Mouse (Mus musculus): ENCODE results near the gene Rplp1. TPM values are rescaled to one million over a fixed set of nuclear protein-coding genes. Genes with fewer than 3 reads are reported as not detected.

Gene Rplp1
- total RNA-seq (2021) = 1,000 to 10,000 TPM; 1,334 to 1,440 TPM
- long read RNA-seq, experiment 1, transcript Rplp1-201 (3 exons, 499 nt) = major isoform, 104 of 113 reads
- long read RNA-seq, experiment 1, partial matches to known transcripts = 9 of 113 reads
- long read RNA-seq, experiment 1, other reads (novel, unspliced or antisense) = 0 of 113 reads
- long read RNA-seq, experiment 2, transcript Rplp1-201 (3 exons, 499 nt) = major isoform, 90 of 100 reads
- long read RNA-seq, experiment 2, partial matches to known transcripts = 9 of 100 reads
- long read RNA-seq, experiment 2, other reads (novel, unspliced or antisense) = 1 of 100 reads

GRCm38 (mm10) chr9:61914203-61914916, at the start of gene Rplp1:
TSS of gene Rplp1 (minus strand) at chr9:61914542.
- intact Hi-C loops (cut with DNase I) = loop anchor here (2.0 kb wide), 1 partner anchor 32 kb away; the partner anchor contains the start of gene Kif23
- DNase-seq (ENCODE audit: extremely low spot score in 1 of 2, low spot score in 2 of 2) = peak; percentile 95 to 96
- H3K4me3 ChIP-seq = peak within 1 kb of the TSS; percentile 68
- H3K27ac ChIP-seq = peak within 1 kb of the TSS; percentile 96
- no peak; the same call in 1 of the 2 replicates for TF ChIP-seq CTCF (IDR thresholded peaks at IDR 0.05)

DNA sequence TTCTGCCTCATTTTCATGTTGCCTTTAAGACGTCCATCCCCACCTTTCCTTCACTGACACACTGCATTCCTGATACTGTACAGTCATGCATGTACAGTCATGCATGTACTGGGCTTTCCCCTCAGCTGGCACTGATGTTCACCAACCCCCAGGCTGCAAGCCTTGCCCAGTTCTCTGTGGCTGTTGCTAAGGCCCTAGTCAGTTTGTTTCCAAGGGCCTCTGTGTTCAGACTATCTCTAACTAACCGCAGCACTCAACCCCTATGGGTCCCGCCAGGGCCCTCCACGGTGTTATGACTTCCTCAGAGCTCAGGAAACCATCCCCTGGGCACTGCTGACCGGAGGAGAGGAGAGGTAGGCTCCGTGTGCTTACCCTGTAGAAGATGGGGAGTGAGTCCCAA, 49.0 kb upstream of the Rplp1 start:
- intact Hi-C loops (cut with DNase I) = no loop called here
- no peak for TF ChIP-seq CTCF (IDR thresholded peaks at IDR 0.05)

DNA sequence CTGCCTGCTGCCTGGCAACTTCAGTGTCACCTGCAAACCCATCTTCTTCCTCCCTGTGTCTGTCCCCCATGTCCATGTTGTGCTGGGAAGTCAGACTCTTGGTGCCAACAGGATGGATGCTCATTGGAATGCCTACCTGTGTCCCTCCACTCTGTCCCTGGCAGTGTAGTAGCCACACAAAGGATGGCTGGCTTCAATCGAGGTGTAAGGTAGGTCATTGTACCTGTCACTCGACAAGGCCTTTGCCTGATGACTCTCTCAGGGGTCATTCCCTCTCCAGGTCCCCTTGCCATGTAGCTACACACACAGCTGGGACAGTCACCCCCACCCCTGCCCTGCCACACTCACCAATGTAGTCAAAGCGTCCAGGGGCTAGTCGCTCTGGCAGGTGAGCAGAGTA, 46.8 kb upstream of the Rplp1 start:
- no peak overlapping the region for H3K4me3 ChIP-seq
- no peak for DNase-seq (ENCODE audit: extremely low spot score in 1 of 2, low spot score in 2 of 2)
- no peak for TF ChIP-seq CTCF (IDR thresholded peaks at IDR 0.05)
- H3K27ac ChIP-seq = no peak overlapping the region
- intact Hi-C loops (cut with DNase I) = no loop called here

More for the DNA sequence above, 49.0 kb upstream of the Rplp1 start:
- Histone ChIP-seq H3K4me3 (no peak overlapping the region), H3K27ac (no peak overlapping the region)
- DNase-seq (ENCODE audit: extremely low spot score in 1 of 2, low spot score in 2 of 2) = no peak

DNA sequence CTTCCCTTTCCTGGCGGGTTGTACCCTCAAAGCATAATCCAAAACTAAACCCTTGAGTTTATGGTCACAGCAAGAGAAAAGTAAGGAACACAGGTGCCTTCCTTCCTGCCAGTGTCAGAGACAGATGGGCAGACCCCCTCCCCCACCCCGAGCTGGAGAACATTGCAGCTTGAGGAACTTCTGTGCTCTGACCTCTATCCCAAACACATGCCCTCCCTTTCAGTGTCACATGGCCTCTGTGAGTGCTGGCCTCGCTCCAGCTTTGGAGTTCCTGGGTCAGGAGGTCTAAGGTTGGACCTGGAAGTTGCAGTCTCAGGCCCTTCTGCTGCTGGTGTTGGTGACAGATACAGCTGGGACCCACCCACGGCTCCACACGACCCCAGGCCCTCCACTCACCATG, 46.4 kb upstream of the Rplp1 start:
- intact Hi-C loops (cut with DNase I) = no loop called here
- no peak for DNase-seq (ENCODE audit: extremely low spot score in 1 of 2, low spot score in 2 of 2)
- no peak for TF ChIP-seq CTCF (IDR thresholded peaks at IDR 0.05)
- Histone ChIP-seq H3K4me3 (no peak overlapping the region), H3K27ac (no peak overlapping the region)

- Histone ChIP-seq H3K27ac (no peak overlapping the region), H3K4me3 (no peak overlapping the region)
- intact Hi-C loops (cut with DNase I) = no loop called here
- no peak for DNase-seq (ENCODE audit: extremely low spot score in 1 of 2, low spot score in 2 of 2)
- TF ChIP-seq CTCF (IDR thresholded peaks at IDR 0.05) = no peak
Measured at GRCm38 (mm10) chr9:61959921-61960569, 45.7 kb upstream of the Rplp1 start.

DNA sequence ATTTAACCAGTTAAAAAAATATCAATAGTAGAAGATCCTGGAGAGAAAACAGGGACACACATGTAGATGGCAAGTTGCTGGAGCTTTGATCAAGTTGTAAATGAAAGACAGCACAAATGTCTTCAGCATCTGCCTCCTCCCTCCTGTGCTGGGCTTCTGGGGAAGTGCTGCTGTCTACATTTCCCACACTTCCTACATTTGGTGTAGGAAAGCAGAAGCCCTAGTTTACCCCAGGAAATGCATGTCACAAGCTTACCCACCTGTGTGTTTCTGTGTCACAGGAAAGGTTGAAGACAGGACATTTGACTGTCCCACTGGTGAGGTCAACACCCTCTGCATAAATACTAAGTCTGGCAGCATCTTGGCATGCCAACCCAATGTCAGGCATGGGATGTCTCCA, 40.4 kb upstream of the Rplp1 start:
- TF ChIP-seq CTCF (IDR thresholded peaks at IDR 0.05) = no peak
- DNase-seq (ENCODE audit: extremely low spot score in 1 of 2, low spot score in 2 of 2) = no peak
- intact Hi-C loops (cut with DNase I) = no loop called here
- no peak overlapping the region for H3K27ac ChIP-seq
- no peak overlapping the region for H3K4me3 ChIP-seq

GRCm38 (mm10) chr9:61952241-61952640, 37.9 kb upstream of the Rplp1 start:
- no peak for DNase-seq (ENCODE audit: extremely low spot score in 1 of 2, low spot score in 2 of 2)
- H3K27ac ChIP-seq = no peak overlapping the region
- no peak for TF ChIP-seq CTCF (IDR thresholded peaks at IDR 0.05)
- no peak overlapping the region for H3K4me3 ChIP-seq
- intact Hi-C loops (cut with DNase I) = no loop called here

DNA sequence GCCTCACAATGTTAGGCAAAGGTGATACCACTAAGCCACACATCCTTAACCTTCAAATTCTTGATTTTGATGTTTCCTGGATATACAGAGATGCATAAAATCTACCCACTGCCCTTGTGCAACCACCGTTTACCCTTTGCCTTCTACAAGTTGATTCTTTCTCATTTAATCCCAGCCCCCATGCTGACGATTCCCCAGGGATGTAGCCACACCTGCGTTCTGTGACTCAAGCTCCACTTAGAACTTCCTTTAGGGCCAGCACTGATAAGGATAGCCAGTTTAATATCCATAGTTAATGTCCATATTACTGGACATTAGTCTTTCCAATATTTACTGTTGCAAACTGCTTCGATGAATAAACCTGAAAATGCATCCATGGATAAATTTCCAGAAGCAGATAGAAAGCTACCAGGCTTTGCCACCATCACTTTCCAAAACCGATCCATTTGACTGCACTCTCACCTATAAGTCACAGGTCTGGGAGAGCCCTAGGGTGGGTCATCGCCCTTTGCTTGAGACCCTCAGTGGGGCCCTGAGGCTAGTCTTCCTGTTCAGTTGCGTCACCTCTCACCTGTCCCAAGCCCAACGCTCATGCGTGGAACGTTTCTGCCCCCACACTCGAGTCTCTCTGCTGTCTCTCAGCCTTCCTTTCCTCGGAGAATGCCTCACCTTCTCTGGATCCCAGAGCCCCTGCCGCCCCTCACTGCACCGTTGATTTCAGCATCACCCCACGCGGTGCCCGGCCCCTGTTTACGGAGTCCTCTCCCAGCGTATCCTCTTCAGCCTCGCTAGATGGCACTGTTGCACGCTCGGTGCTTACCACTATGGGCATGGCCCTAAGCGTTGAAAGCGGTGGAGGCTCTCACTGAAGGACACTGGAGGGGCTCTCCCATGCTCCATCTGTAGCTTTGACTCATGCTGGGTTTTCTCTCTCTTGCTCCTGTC, 33.3 kb upstream of the Rplp1 start:
- intact Hi-C loops (cut with DNase I) = loop anchor here (1.0 to 5.0 kb wide), 4 partner anchors 33 to 297 kb away; partner anchors contain the start of genes Glce and Rplp1

GRCm38 (mm10) chr9:61946623-61947401, 32.5 kb upstream of the Rplp1 start, which contains the start of gene Kif23:
TSS of gene Kif23 (minus strand) at chr9:61946774.
- peak within 1 kb of the TSS; percentile 59 for H3K4me3 ChIP-seq
- TF ChIP-seq CTCF (IDR thresholded peaks at IDR 0.05) = peak; percentile 91
- intact Hi-C loops (cut with DNase I) = loop anchor here (2.0 to 5.0 kb wide), 3 partner anchors 32 to 175 kb away; partner anchors contain the start of genes Glce and Rplp1
- DNase-seq (ENCODE audit: extremely low spot score in 1 of 2, low spot score in 2 of 2) = peak; percentile 95 to 97
- peak within 1 kb of the TSS; percentile 3; the same call in 1 of the 2 replicates for H3K27ac ChIP-seq

More for the DNA sequence above, 33.3 kb upstream of the Rplp1 start:
- DNase-seq (ENCODE audit: extremely low spot score in 1 of 2, low spot score in 2 of 2) = peak; percentile 75
- Histone ChIP-seq H3K27ac (peak overlapping the region; percentile 37), H3K4me3 (peak overlapping the region; percentile 44)
- peak; percentile 91 for TF ChIP-seq CTCF (IDR thresholded peaks at IDR 0.05)

DNA sequence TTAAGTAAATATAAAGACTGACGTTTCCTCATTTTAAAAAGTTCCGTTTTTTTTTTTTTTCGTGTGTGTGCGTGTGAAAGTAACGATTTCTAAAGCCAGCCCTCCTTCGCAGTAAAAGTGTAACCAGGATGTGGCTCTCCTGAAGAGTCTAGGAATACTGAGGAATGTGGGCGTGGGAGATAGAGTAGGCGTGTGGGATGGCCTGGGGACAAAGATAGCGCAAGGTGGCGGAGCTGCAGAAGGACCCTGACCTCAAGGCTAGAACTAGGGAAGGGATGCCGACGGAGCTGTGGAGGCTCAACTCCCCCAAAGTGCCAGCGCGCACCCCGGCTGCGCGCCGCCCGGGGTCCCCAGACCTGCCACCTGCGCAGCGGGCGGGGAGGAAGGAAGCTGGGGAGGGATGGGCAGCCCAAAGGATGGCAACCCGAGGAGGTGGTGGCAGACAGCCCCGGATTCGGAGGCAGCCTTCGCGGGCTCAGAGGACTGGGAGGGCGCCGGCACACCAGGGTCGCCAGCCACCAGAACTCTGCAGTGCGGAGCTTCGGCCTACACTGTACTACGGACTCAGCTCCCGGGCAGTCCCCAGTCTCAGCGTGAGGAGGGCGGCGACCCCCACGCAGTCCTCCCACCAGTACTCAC, 31.8 kb upstream of the Rplp1 start:
- DNase-seq (ENCODE audit: extremely low spot score in 1 of 2, low spot score in 2 of 2) = no peak
- H3K27ac ChIP-seq = no peak overlapping the region
- peak overlapping the region; percentile 59 for H3K4me3 ChIP-seq
- TF ChIP-seq CTCF (IDR thresholded peaks at IDR 0.05) = no peak
- intact Hi-C loops (cut with DNase I) = loop anchor here (2.0 to 5.0 kb wide), 3 partner anchors 31 to 176 kb away; partner anchors contain the start of genes Glce and Rplp1

Data from left cerebral cortex, adult 2 months (tissue).